Mouse (Mus musculus) myocyte (in vitro differentiated cells): Measurements from ENCODE around the gene Shisa6.

Experiments used
- CEBPB ChIP-seq: IDR thresholded peaks from 2 replicates; pipeline ENCODE4 v1.6.1; 2011; ENCODE audit warnings: mild to moderate bottlenecking, moderate library complexity; ENCODE audit not compliant: poor library complexity, insufficient read depth, severe bottlenecking
- E2F4 ChIP-seq: IDR thresholded peaks from one replicate; pipeline ENCODE4 v1.6.1; 2011; ENCODE audit warnings: mild to moderate bottlenecking, control low read depth, moderate library complexity; ENCODE audit not compliant: insufficient read depth
- MAX ChIP-seq: IDR thresholded peaks from one replicate; pipeline ENCODE4 v1.6.1; 2011; ENCODE audit warnings: low read depth, mild to moderate bottlenecking, control low read depth
- MYOD1 ChIP-seq, 3 experiments: IDR thresholded peaks; one replicate each; pipeline ENCODE4 v1.6.1; 2011; ENCODE audit warnings: control low read depth in 2 of 3, low read depth in 2 of 3, mild to moderate bottlenecking in 2 of 3, moderate library complexity in 1 of 3; ENCODE audit not compliant: insufficient read length in 2 of 3, control insufficient read depth in 1 of 3
- MYOG ChIP-seq, 3 experiments: IDR thresholded peaks; one replicate each; pipeline ENCODE4 v1.6.1; 2011; ENCODE audit warnings: control low read depth in 2 of 3, low read depth in 2 of 3, mild to moderate bottlenecking in 2 of 3; ENCODE audit not compliant: insufficient read length in 2 of 3, control insufficient read depth in 1 of 3, insufficient read depth in 1 of 3
- POLR2A ChIP-seq: IDR thresholded peaks from one replicate; pipeline ENCODE4 v1.6.1; 2011; ENCODE audit warnings: low read depth, mild to moderate bottlenecking, control low read depth, moderate library complexity; ENCODE audit not compliant: insufficient read length
- POLR2AphosphoS2 ChIP-seq: IDR thresholded peaks from one replicate; pipeline ENCODE4 v1.6.1; 2011; ENCODE audit warnings: low read depth, control low read depth; ENCODE audit not compliant: insufficient read length
- SRF ChIP-seq: IDR thresholded peaks from one replicate; pipeline ENCODE4 v1.6.1; 2011; ENCODE audit warnings: low read depth; ENCODE audit not compliant: control insufficient read depth, insufficient read length
- TCF12 ChIP-seq: IDR thresholded peaks from one replicate; pipeline ENCODE4 v1.6.1; 2011; ENCODE audit warnings: mild to moderate bottlenecking, control low read depth; ENCODE audit not compliant: poor library complexity, insufficient read depth, severe bottlenecking
- TCF3 ChIP-seq: IDR thresholded peaks from one replicate; pipeline ENCODE4 v1.6.1; 2011; ENCODE audit warnings: low read depth, control low read depth; ENCODE audit not compliant: insufficient read length
- USF1 ChIP-seq: IDR thresholded peaks from one replicate; pipeline ENCODE4 v1.6.1; 2011; ENCODE audit warnings: low read depth, mild to moderate bottlenecking, control low read depth, moderate library complexity

- TF ChIP-seq POLR2AphosphoS2 (no peak), POLR2A (no peak), USF1 (no peak), SRF (no peak), MAX (no peak), TCF12 (no peak), MYOD1 (IDR thresholded peaks at IDR 0.05; ENCODE audit: control insufficient read depth in 1 of 3, insufficient read length in 2 of 3, low read depth in 2 of 3) (no peak), E2F4 (no peak), MYOG (IDR thresholded peaks at IDR 0.05; ENCODE audit: control insufficient read depth in 1 of 3, insufficient read depth in 1 of 3, insufficient read length in 2 of 3, low read depth in 2 of 3) (no peak), CEBPB (no peak), TCF3 (no peak)
Observed at GRCm38 (mm10) chr11:66232891-66233290, 292.9 kb downstream of the Shisa6 start.
